Mouse (Mus musculus) liver, postnatal 0 days (tissue): Measurements from ENCODE around the gene Gm21897.

Experiments used
- CTCF ChIP-seq: sonication (generic); IDR thresholded peaks from 2 replicates; pipeline ENCODE4 v1.5.1; 2016; ENCODE audit warnings: antibody characterized with exemption, low read depth
- EP300 ChIP-seq: IDR thresholded peaks from 2 replicates; pipeline ENCODE4 v1.6.1; 2016; ENCODE audit warnings: antibody characterized with exemption, low read depth, mild to moderate bottlenecking

- TF ChIP-seq EP300 (no peak), CTCF (no peak)
Observed at GRCm38 (mm10) chr16:15294289-15294688, 23.0 kb upstream of the Gm21897 start.
